Mouse (Mus musculus) bone marrow macrophage, adult 2 months (primary cell): Measurements from ENCODE around the gene Zmynd15.

ENCODE experiments used
- CTCF ChIP-seq: IDR thresholded peaks from 2 replicates; pipeline ENCODE4 v1.5.1; 2012; ENCODE audit warnings: low read depth, mild to moderate bottlenecking, low read length, moderate library complexity
- POLR2A ChIP-seq: IDR thresholded peaks from 2 replicates; pipeline ENCODE4 v1.6.1; 2012; ENCODE audit warnings: mild to moderate bottlenecking, low read depth, low read length, borderline replicate concordance

- no peak for TF ChIP-seq CTCF
- no peak for TF ChIP-seq POLR2A
These were observed 39.7 kb upstream of the Zmynd15 start for GRCm38 (mm10) chr11:70419486-70419885.
